Mouse (Mus musculus): ENCODE measurements around the gene Pgam2. TPM values are rescaled to one million over a fixed set of nuclear protein-coding genes. Genes with fewer than 3 reads are reported as not detected.
"Not testable (repeated sequence)": the region's sequence is repeated elsewhere in the genome, so short reads cannot be mapped to it uniquely, and the experiment has no call there.

Pgam2 gene
- 10 to 100 TPM; 10.6 to 18.9 (median 13.0) TPM for total RNA-seq (2022)

DNA sequence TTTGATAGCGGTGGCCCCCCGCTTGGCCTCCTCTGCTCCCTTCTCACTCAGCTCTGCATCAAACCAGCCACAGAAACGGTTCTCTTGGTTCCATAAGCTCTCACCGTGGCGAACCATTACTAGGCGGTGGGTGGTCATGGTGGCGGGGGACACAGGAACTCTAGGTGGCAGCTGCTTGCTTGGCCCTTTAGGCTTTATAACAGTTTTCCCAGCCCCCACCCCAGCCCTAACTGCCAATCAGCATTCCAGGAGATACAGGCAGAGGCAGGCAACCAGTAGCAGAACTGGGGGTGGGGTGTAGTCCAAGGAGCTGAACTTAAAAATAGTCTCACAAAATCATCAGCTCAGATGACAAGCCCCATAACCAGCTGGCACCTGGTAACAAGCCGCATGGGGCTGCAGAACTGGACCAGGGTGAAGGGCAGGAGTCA is at the start of gene Pgam2:
Gene Pgam2 (minus strand): TSS at position 183 of the 431 bp plus-strand sequence.
- no peak for DNase-seq (ENCODE audit: low spot score in 2 of 2)

DNA sequence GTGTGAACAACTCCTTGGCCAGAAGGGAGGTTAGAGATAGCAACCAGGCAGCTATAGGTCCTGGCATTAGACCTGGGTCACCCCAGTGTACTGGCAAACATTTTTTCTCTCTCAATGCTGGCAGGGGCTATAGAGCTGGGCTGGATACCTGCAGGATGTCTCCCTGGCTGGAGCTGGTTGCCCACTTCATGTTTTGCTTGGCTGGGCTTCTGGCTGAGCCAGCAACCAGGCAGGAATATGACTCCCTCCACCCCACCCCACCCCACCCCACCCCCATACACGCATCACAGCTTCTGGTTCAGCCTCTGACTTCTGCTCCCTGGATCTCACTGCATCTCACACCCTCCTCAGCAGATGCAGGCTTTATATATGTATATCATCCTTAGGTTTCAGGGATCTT is 48.8 kb upstream of the Pgam2 start:
- DNase-seq (ENCODE audit: low spot score in 2 of 2): no peak

GRCm38 (mm10) chr11:5851021-5851736 is 47.6 kb upstream of the Pgam2 start:
- DNase-seq (ENCODE audit: low spot score in 2 of 2): no peak

DNA sequence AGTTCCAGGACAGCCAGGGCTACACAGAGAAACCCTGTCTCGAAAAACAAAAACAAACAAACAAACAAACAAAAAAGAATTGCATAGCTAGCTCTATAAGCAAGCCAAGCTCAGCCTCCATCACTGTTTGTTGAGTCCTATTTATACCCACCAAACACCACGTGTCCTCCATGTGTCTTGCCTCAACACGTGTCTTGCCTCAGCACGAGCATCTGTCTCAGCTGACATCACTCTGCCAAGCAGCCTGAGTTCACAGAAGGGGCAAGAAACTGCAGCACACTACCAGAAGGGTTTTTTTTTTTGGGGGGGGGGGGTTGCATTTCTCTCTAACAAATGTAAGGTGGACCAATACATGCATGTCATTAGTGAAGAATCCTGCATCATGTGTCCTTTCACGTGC is 46.9 kb upstream of the Pgam2 start:
- no peak for DNase-seq (ENCODE audit: low spot score in 2 of 2)

- no peak for DNase-seq (ENCODE audit: low spot score in 2 of 2)
These were observed 45.8 kb upstream of the Pgam2 start for GRCm38 (mm10) chr11:5849316-5849715.

DNA sequence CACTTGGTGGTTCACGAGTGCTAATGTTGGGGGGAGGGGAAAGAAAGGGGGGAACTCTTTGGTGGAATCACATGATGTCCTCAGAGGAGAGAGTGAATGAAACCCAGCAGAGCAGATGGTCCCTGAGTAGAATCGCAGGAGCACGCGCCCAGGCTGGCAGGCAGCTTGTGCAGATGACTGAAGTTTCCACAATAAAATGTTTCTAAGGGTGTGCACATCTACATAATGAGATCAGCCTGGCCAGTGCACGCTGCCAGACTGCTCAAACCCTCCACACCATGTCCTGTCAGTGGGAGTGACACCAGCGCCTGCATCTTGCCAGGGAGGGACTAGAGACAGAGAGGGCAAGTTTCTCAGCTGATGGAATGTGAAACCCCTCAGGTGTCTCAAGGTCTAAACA is 45.2 kb upstream of the Pgam2 start:
- DNase-seq (ENCODE audit: low spot score in 2 of 2): peak; percentile 77 to 81

GRCm38 (mm10) chr11:5846639-5847345 is 43.3 kb upstream of the Pgam2 start:
- DNase-seq (ENCODE audit: low spot score in 2 of 2): no peak

DNA sequence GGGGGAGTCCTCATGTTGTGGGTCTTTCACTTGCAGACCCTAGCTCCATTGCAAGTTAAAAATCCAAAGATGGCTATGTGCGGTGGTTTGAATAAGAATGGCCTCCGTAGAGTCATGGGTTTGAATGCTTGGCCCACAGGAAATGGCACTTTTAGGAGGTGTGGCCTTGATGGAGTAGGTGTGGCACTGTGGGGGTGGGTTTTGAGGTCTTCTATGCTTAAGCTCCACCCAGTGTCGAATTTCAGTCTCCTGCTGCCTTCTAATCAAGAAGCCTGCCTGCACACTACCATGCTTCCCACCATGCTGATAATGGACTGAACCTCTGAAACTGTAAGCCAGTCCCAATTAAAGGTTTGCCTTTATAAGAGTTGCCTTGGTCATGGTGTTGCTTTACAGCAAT is 39.6 kb upstream of the Pgam2 start:
- DNase-seq (ENCODE audit: low spot score in 2 of 2): no peak

GRCm38 (mm10) chr11:5841751-5842150 is 38.2 kb upstream of the Pgam2 start:
- DNase-seq (ENCODE audit: low spot score in 2 of 2): no peak

DNA sequence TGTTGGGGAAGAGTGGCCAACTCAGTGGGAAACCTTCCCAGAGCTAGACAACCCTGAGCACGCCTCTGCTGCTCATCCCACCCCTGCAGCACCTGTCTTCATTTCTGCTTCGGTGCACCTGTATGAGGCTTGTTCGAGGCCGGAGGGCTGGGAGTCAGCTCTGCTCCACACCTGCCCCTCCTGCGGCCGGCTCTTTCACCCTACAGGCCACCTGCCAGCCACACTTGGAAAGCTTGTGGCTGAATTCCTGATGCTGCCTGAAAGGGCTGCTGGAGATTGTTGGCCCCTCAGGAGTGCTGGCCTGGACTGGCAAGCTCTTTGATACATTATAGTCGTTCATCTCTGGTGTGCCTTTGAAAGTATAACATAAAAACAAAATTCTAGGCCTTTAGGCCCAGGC is 36.8 kb upstream of the Pgam2 start:
- DNase-seq (ENCODE audit: low spot score in 2 of 2): no peak

DNA sequence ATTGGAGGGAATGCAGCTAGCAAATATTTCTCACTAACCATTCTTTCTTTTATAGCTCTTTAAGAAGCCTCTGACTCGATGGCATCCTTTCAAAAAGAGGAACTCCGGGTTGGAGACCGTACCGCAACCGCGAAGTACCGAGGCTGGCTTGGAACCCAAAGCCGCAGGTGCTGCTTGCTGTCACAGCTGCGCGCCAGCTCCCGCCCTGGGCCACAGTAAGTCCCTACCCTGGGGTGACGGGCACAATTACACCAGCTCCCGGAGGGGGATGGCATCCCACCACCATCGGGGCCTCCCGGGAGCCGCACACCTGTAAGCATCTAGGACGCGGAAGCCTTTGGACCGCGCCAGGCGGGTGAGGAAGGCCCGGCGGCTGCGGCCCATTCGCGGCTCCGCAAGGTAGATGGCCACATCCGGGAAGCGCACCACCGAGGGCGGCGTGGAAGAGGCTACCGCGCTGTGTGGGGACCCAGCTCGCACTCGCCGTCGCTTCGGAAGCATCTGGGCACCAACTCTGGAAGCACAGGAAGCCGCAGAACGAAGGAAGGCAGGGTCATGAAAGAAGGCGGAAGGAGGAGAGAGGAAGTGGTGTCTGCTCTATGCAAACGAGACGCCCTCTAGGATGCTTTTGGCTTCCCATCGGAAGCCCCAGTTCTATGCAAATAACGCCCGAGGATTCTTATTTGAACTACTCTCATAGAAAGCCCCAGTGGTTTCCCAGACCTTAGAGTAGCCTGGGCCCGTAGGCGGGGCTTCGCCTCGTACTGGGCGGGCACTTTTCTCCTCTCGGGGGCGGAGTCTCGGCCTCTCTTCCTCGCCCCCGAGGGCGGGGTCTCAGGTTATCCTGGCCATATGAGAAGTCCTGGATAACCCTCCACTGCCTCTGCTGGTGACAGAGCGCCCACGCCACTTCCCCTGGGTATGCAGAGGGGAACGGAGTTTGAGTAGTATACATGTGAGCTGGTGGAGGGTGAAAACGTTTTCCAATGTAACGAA is 34.0 kb upstream of the Pgam2 start, which contains the start of gene Polm:
Gene Polm (minus strand): TSS at position 766 of the 996 bp plus-strand sequence.
- peak; percentile 80 to 84 for DNase-seq (ENCODE audit: low spot score in 2 of 2)

DNA sequence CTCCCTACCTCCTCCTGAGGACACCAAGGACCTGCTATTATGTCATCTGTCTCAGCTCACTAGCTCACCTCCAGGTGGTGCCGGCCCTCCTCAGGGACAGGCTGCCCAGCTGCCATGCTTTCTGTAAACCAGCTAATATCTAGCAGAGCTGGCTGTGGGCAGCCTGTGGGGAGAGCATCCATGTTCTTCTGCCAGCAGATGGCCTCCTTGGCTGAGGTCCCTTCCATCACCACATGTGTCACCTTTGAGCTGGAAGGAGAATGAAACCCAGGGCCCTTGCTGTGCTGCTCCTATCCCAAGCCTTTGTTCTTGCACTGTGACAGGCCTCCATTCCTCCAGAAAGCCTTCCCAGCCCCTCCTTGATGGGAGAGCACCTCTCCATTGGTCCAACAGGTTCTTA is 32.6 kb upstream of the Pgam2 start:
- DNase-seq (ENCODE audit: low spot score in 2 of 2): no peak

GRCm38 (mm10) chr11:5835057-5835456 is 31.5 kb upstream of the Pgam2 start:
- no peak for DNase-seq (ENCODE audit: low spot score in 2 of 2)

DNA sequence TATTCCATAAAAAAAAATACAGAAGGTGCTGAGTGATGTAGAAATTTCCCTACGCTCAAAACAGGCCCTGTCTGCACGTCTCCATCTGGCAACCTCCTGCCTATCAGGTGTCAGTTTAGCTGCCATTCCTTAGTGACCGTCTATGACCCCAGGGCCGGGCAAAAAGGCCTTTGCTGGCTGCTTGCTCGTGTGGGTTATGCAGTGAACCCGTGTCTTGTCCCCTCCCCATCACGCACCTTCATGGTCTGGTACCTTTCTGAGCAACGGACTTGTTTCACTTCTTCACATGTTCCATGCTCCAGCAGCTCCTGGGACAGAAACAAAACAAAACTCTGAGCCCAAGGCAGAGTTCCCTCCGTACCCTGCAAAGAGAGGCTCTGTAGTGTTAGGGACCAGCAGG is 31.0 kb upstream of the Pgam2 start:
- no peak for DNase-seq (ENCODE audit: low spot score in 2 of 2)

DNA sequence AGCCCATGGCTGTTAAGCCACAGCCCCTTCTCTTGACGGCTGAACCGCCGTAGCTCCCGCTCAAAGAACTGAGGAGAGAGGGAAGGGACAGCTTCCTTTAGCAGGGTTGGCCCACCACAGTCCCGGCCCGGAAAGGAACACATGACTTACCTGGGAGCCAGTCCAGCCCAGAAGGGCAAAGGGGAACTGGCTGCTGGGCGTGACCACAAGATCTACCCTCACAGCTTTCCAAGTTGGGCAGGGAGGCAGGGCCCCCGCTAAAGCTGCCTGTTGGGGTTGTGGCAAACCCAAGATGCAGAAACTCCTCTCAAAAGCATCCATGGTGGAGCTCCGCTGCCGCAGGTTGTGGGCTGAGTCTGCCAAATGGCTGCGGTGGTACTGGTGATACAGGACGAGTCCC is 25.8 kb upstream of the Pgam2 start:
- DNase-seq (ENCODE audit: low spot score in 2 of 2): no peak

DNA sequence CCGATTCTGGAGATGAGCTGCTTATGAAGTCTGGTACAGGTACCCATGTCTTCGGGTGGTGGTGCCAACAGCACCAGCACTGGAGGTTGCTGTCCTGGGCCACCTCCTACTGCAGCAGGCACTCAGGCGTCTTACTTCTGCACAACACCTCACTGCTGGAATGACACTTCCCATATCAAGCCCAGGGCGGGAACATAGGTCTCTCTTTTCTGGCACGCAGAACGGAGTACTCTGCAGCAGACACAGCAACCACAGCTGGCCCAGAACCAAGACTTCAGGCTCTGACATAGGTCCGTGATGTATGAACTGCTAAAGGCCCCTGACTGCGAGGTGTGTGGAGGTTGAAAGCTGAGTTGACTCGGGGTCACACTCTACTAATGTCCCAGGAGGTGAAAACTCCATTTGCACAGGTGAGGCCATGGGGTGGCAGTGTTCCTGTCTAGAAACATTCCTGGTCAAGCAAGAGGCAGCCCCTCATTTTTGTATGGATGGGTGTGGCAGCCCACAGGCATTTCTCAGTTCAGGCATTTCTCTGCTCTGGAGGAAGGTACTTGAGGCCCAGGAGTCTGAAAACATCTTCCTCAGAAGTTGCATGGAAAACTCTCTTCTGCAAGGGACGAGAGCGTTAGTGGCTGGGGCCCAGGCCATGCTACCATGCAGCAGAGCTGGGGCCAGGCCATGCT is 25.1 kb upstream of the Pgam2 start:
- DNase-seq (ENCODE audit: low spot score in 2 of 2): no peak

DNA sequence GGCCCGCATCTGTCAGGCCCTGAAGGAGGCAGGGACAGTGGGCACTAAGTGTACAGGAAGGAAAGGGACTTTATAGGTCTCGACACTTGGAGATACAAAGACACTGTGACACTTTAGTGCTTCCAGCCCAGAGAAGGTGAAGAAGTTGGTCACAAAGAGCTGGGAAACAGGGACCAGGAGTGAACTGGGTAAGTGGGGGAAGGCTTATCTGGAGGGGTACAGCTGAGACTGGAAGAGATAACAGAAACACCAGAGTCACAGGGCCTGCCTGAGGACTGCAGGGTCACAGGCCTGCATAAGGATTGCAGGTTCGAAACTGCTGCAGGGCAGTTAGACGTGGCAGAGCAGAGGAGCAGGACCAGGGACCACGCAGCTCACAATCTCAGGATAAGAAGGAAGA is 24.4 kb upstream of the Pgam2 start:
- DNase-seq (ENCODE audit: low spot score in 2 of 2): no peak

DNA sequence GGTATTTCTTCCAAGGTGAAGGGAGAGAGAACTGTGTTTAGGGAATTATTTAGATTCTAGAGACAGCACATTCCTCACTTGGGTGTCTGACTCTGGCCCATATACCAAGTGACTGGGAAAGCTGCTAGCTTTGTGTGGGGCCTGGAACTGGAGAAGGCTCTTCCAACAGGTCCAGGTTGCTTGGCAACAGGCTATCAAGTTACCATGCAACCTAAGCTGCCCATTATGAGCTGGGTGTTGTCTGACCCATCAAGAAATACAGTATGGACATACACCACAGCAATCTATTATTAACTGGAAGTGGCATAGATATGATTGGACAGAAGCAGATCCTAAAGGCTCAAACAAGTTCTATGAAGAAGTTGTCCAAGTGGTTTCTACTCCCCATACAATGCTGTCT is 21.9 kb upstream of the Pgam2 start:
- no peak for DNase-seq (ENCODE audit: low spot score in 2 of 2)

DNA sequence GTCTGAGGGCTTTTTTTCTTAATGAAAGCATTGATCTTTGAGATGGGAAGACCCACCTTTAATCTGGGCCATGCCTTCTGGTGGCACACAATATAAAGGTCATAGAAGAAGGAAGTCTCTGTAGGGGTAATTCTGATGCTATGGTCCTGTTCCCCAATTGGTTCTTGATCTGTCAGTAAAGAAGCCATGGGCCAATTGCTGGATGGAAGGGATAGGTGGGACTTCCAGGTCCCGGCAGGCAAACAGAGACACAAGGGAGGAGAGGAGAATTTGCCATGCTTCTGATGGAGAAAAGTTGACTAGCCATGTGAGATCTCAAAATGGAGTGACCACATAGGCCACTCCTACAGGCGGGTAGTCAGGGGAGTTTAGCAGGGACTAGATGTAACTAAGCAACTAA is 15.7 kb upstream of the Pgam2 start:
- no peak for DNase-seq (ENCODE audit: low spot score in 2 of 2)

DNA sequence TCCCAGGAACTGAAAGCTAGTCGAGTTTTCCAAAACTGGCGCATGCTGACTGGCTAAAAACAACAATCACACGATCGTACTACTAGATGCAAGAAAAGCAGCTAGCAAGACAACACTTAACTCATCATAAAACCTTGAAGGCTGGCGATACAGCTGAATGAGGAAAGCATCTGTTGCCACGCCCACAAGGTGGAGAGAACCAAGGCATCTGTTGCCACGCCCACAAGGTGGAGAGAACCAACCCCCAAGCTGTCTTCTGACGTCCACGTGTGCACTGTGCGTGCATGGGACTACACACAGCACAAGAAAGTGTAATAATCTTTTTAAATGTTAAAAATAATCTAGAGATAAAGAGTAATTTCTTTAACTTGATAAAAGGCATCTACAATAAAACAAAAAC is 9.8 kb upstream of the Pgam2 start:
- DNase-seq (ENCODE audit: low spot score in 2 of 2): no peak

- not testable (repeated sequence) for DNase-seq (ENCODE audit: low spot score in 2 of 2)
These were observed 6.0 kb upstream of the Pgam2 start for GRCm38 (mm10) chr11:5809487-5809886.

All from layer of hippocampus, adult 8-10 months (tissue).